Mouse (Mus musculus): ENCODE data around the gene 1810024B03Rik. TPM values are rescaled to one million over a fixed set of nuclear protein-coding genes. Genes with fewer than 3 reads are reported as not detected.

The 1810024B03Rik gene
- polyA plus RNA-seq, 1 experiment: 2.3 TPM

GRCm38 (mm10) chr2:127143158-127144063, 64.7 kb downstream of the 1810024B03Rik start, which contains the start of gene Itpripl1:
Gene Itpripl1 (minus strand): TSS chr2:127143442.
- Histone ChIP-seq H3K4me3 (replicated peaks; ENCODE audit: control insufficient read depth, low read depth, low read length) (peak within 1 kb of the TSS; percentile 91), H3K4me1 (ENCODE audit: control insufficient read depth, insufficient read depth, low read length) (peaks cover 3% of the 10 kb centered on the region; the same call in 1 of the 2 replicates), H3K27ac (ENCODE audit: control insufficient read depth, insufficient read depth, low read depth, low read length, poor library complexity) (peak within 1 kb of the TSS; percentile 58; the same call in 1 of the 2 replicates)
- WGBS: 2% methylated on average over 31 of the region's 31 CpGs
- TF ChIP-seq CTCF (IDR thresholded peaks at IDR 0.05; ENCODE audit: control insufficient read depth, insufficient read depth, low read length) (no peak), POLR2A (IDR thresholded peaks at IDR 0.05; ENCODE audit: borderline replicate concordance, control insufficient read depth, low read depth, low read length) (peak; percentile 74; the same call in 1 of the 2 replicates)

GRCm38 (mm10) chr2:127142577-127143157, 65.4 kb downstream of the 1810024B03Rik start:
- no peak for TF ChIP-seq POLR2A (IDR thresholded peaks at IDR 0.05; ENCODE audit: borderline replicate concordance, control insufficient read depth, low read depth, low read length)
- no peak for TF ChIP-seq CTCF (IDR thresholded peaks at IDR 0.05; ENCODE audit: control insufficient read depth, insufficient read depth, low read length)
- H3K4me3 ChIP-seq (replicated peaks; ENCODE audit: control insufficient read depth, low read depth, low read length): peak overlapping the region; percentile 91
- WGBS: 6% methylated on average over 6 of the region's 6 CpGs
- 0 out of 2 replicates have a peak overlapping the region, but pooled peaks have one; percentile 1 for H3K27ac ChIP-seq (ENCODE audit: control insufficient read depth, insufficient read depth, low read depth, low read length, poor library complexity)
- peaks cover 3% of the 10 kb centered on the region; the same call in 1 of the 2 replicates for H3K4me1 ChIP-seq (ENCODE audit: control insufficient read depth, insufficient read depth, low read length)

GRCm38 (mm10) chr2:127142031-127142430, 66.0 kb downstream of the 1810024B03Rik start:
- H3K27ac ChIP-seq (ENCODE audit: control insufficient read depth, insufficient read depth, low read depth, low read length, poor library complexity): no peak overlapping the region
- H3K4me3 ChIP-seq (replicated peaks; ENCODE audit: control insufficient read depth, low read depth, low read length): peak overlapping the region; percentile 91
- TF ChIP-seq CTCF (IDR thresholded peaks at IDR 0.05; ENCODE audit: control insufficient read depth, insufficient read depth, low read length) (no peak), POLR2A (IDR thresholded peaks at IDR 0.05; ENCODE audit: borderline replicate concordance, control insufficient read depth, low read depth, low read length) (no peak)
- H3K4me1 ChIP-seq (ENCODE audit: control insufficient read depth, insufficient read depth, low read length): peaks cover 3% of the 10 kb centered on the region; the same call in 1 of the 2 replicates
- WGBS: 68% methylated on average over 10 of the region's 10 CpGs

- H3K4me1 ChIP-seq (ENCODE audit: control insufficient read depth, insufficient read depth, low read length): peaks cover 3% of the 10 kb centered on the region; the same call in 1 of the 2 replicates
- 94% methylated on average over 7 of the region's 7 CpGs for WGBS
- no peak overlapping the region for H3K27ac ChIP-seq (ENCODE audit: control insufficient read depth, insufficient read depth, low read depth, low read length, poor library complexity)
- H3K4me3 ChIP-seq (replicated peaks; ENCODE audit: control insufficient read depth, low read depth, low read length): no peak overlapping the region
- TF ChIP-seq POLR2A (IDR thresholded peaks at IDR 0.05; ENCODE audit: borderline replicate concordance, control insufficient read depth, low read depth, low read length) (no peak), CTCF (IDR thresholded peaks at IDR 0.05; ENCODE audit: control insufficient read depth, insufficient read depth, low read length) (no peak)
Measured at GRCm38 (mm10) chr2:127140011-127140410, 68.1 kb downstream of the 1810024B03Rik start.

GRCm38 (mm10) chr2:127139605-127140004, 68.5 kb downstream of the 1810024B03Rik start:
- H3K4me1 ChIP-seq (ENCODE audit: control insufficient read depth, insufficient read depth, low read length): peaks cover 3% of the 10 kb centered on the region; the same call in 1 of the 2 replicates
- WGBS: 92% methylated on average over 1 of the region's 1 CpGs
- TF ChIP-seq POLR2A (IDR thresholded peaks at IDR 0.05; ENCODE audit: borderline replicate concordance, control insufficient read depth, low read depth, low read length): no peak
- no peak for TF ChIP-seq CTCF (IDR thresholded peaks at IDR 0.05; ENCODE audit: control insufficient read depth, insufficient read depth, low read length)
- no peak overlapping the region for H3K4me3 ChIP-seq (replicated peaks; ENCODE audit: control insufficient read depth, low read depth, low read length)
- no peak overlapping the region for H3K27ac ChIP-seq (ENCODE audit: control insufficient read depth, insufficient read depth, low read depth, low read length, poor library complexity)

GRCm38 (mm10) chr2:127139094-127139493, 69.0 kb downstream of the 1810024B03Rik start:
- TF ChIP-seq CTCF (IDR thresholded peaks at IDR 0.05; ENCODE audit: control insufficient read depth, insufficient read depth, low read length): no peak
- TF ChIP-seq POLR2A (IDR thresholded peaks at IDR 0.05; ENCODE audit: borderline replicate concordance, control insufficient read depth, low read depth, low read length): no peak
- peaks cover 3% of the 10 kb centered on the region; the same call in 1 of the 2 replicates for H3K4me1 ChIP-seq (ENCODE audit: control insufficient read depth, insufficient read depth, low read length)
- no peak overlapping the region for H3K27ac ChIP-seq (ENCODE audit: control insufficient read depth, insufficient read depth, low read depth, low read length, poor library complexity)
- 34% methylated on average over 8 of the region's 8 CpGs for WGBS
- H3K4me3 ChIP-seq (replicated peaks; ENCODE audit: control insufficient read depth, low read depth, low read length): no peak overlapping the region

GRCm38 (mm10) chr2:127138449-127138848, 69.6 kb downstream of the 1810024B03Rik start:
- H3K4me3 ChIP-seq (replicated peaks; ENCODE audit: control insufficient read depth, low read depth, low read length): no peak overlapping the region
- peaks cover 3% of the 10 kb centered on the region; the same call in 1 of the 2 replicates for H3K4me1 ChIP-seq (ENCODE audit: control insufficient read depth, insufficient read depth, low read length)
- TF ChIP-seq POLR2A (IDR thresholded peaks at IDR 0.05; ENCODE audit: borderline replicate concordance, control insufficient read depth, low read depth, low read length) (no peak), CTCF (IDR thresholded peaks at IDR 0.05; ENCODE audit: control insufficient read depth, insufficient read depth, low read length) (no peak)
- no peak overlapping the region for H3K27ac ChIP-seq (ENCODE audit: control insufficient read depth, insufficient read depth, low read depth, low read length, poor library complexity)
- 76% methylated on average over 4 of the region's 4 CpGs for WGBS

All from bone marrow, adult 2 months (tissue).